Mouse (Mus musculus) thymus, adult 2 months (tissue): ENCODE results near the gene Ist1. TPM values are rescaled to one million over a fixed set of nuclear protein-coding genes. Genes with fewer than 3 reads are reported as not detected.

Source experiments
- DNase-seq: peaks from one replicate; pipeline ENCODE4 v3.0.0; 2021
- H3K27ac ChIP-seq: fragments of 200-500 bp; 2 replicates; pipeline ENCODE4 v1.5.1; 2012; ENCODE audit warnings: low read length, control low read depth; ENCODE audit not compliant: control insufficient read depth, insufficient read depth
- H3K27me3 ChIP-seq: fragments of 200-500 bp; 2 replicates; pipeline ENCODE4 v1.6.1; 2012; ENCODE audit warnings: mild to moderate bottlenecking, low read length, moderate library complexity, mixed read lengths; ENCODE audit not compliant: control insufficient read depth, insufficient read depth
- H3K36me3 ChIP-seq: fragments of 200-500 bp; 2 replicates; pipeline ENCODE4 v1.6.1; 2012; ENCODE audit warnings: mild to moderate bottlenecking, low read length, moderate library complexity; ENCODE audit not compliant: control insufficient read depth, insufficient read depth
- H3K4me1 ChIP-seq: fragments of 200-500 bp; replicated peaks from 2 replicates; pipeline ENCODE4 v1.6.1; 2012; ENCODE audit warnings: low read length; ENCODE audit not compliant: control insufficient read depth, insufficient read depth
- H3K4me3 ChIP-seq: fragments of 200-500 bp; 2 replicates; pipeline ENCODE4 v1.5.1; 2012; ENCODE audit warnings: mild to moderate bottlenecking, low read length, control low read depth, moderate library complexity; ENCODE audit not compliant: control insufficient read depth, insufficient read depth
- CTCF ChIP-seq: fragments of 200-500 bp; IDR thresholded peaks from 2 replicates; pipeline ENCODE4 v1.5.1; 2012; ENCODE audit warnings: mild to moderate bottlenecking, control low read depth, low read length, moderate library complexity, borderline replicate concordance; ENCODE audit not compliant: control insufficient read depth, poor library complexity, insufficient read depth; ENCODE audit errors: extremely low read depth
- POLR2A ChIP-seq: fragments of 200-500 bp; IDR thresholded peaks from 2 replicates; pipeline ENCODE4 v1.6.1; 2012; ENCODE audit warnings: mild to moderate bottlenecking, low read length, control low read depth, moderate library complexity; ENCODE audit not compliant: control insufficient read depth, poor library complexity, insufficient read depth; ENCODE audit errors: extremely low read depth
- WGBS: fragments of 180-500 bp; shearing (Covaris S2); methylation state at CpG from one replicate; pipeline ENCODE4 v1.1.7; 2018; 5-methylcytosine and 5-hydroxymethylcytosine counted together
- polyA plus RNA-seq: library from polyadenylated mRNA; depleted of rRNA; stranded (reverse); fragments of >200 nt; gene quantifications from 2 replicates; pipeline ENCODE4 v1.2.3, GENCODE M21; 2012

Ist1 gene
- polyA plus RNA-seq, 1 experiment: 67.8 TPM

GRCm38 (mm10) chr8:109666616-109667015, 26.4 kb downstream of the Ist1 start:
- no peak for DNase-seq
- Histone ChIP-seq H3K36me3 (peaks cover 12% of the 10 kb centered on the region), H3K4me3 (no peak overlapping the region), H3K4me1 (peaks cover 9% of the 10 kb centered on the region; the same call in 1 of the 2 replicates), H3K27me3 (no peaks in the 10 kb centered on the region), H3K27ac (no peak overlapping the region)
- WGBS: 93% methylated on average over 5 of the region's 5 CpGs
- TF ChIP-seq CTCF: no peak
- no peak for TF ChIP-seq POLR2A

DNA sequence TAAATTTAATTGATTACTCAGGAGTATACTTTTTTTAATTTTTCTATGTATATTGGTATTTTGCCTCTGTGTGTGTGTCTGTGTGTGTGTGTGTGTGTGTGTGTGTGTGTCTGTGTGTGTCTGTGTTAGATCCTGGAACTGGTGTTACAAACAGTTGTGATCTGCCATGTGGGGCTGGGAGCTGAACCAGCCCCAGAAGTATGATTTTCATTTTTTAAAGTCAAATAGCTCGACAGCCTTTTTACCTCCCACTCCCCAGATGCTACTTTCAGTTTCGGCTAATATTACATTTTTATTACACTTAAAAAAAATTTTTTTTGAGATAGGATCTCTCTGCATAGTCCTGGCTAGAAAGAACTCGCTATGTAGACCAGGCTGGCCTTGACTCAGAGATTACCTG, 30.7 kb downstream of the Ist1 start:
- WGBS: 82% methylated on average over 3 of the region's 3 CpGs

GRCm38 (mm10) chr8:109656860-109657259, 36.2 kb downstream of the Ist1 start:
- no peak overlapping the region for H3K27ac ChIP-seq
- no peaks in the 10 kb centered on the region for H3K27me3 ChIP-seq
- no peaks in the 10 kb centered on the region for H3K4me1 ChIP-seq
- DNase-seq: no peak
- no peak overlapping the region for H3K4me3 ChIP-seq
- TF ChIP-seq POLR2A (no peak), CTCF (no peak)
- H3K36me3 ChIP-seq: no peaks in the 10 kb centered on the region
- WGBS: 75% methylated on average over 3 of the region's 3 CpGs

More for the DNA sequence above, 30.7 kb downstream of the Ist1 start:
- H3K4me1 ChIP-seq: peaks cover 9% of the 10 kb centered on the region; the same call in 1 of the 2 replicates
- no peak overlapping the region for H3K27ac ChIP-seq
- TF ChIP-seq CTCF (no peak), POLR2A (no peak)
- no peaks in the 10 kb centered on the region for H3K27me3 ChIP-seq
- H3K4me3 ChIP-seq: no peak overlapping the region
- no peak for DNase-seq
- H3K36me3 ChIP-seq: no peaks in the 10 kb centered on the region

- no peak for TF ChIP-seq CTCF
- no peaks in the 10 kb centered on the region for H3K4me1 ChIP-seq
- WGBS: 81% methylated on average over 10 of the region's 10 CpGs
Observed at GRCm38 (mm10) chr8:109650801-109651200, 42.3 kb downstream of the Ist1 start.

GRCm38 (mm10) chr8:109648469-109648868, 44.6 kb downstream of the Ist1 start:
- no peak overlapping the region for H3K4me3 ChIP-seq
- H3K27me3 ChIP-seq: no peaks in the 10 kb centered on the region
- H3K27ac ChIP-seq: no peak overlapping the region
- no peaks in the 10 kb centered on the region for H3K36me3 ChIP-seq
- no peaks in the 10 kb centered on the region for H3K4me1 ChIP-seq
- TF ChIP-seq POLR2A (no peak), CTCF (no peak)
- no peak for DNase-seq
- 79% methylated on average over 7 of the region's 7 CpGs for WGBS

More at GRCm38 (mm10) chr8:109650801-109651200, 42.3 kb downstream of the Ist1 start:
- Histone ChIP-seq H3K27me3 (no peaks in the 10 kb centered on the region), H3K4me3 (no peak overlapping the region), H3K27ac (no peak overlapping the region), H3K36me3 (no peaks in the 10 kb centered on the region)
- no peak for DNase-seq

DNA sequence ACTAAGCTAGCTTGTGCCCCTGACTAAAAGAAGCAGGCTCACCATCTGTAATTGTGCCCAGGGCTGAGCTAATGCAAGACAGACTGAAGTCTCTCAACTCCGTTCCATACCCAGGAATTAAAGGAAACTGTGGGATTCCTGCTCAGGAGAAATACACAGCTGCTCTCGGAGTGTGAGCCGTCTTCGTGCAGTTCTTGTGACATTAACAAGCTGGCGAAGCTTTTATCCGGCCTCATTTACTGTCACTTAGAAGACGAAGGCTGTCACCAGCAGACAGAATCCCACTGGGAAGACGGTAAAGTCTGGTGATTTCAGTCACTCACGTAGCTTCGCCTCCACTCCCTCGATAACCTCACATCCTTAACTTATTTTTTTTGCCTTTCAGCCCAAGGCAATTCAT, 45.7 kb downstream of the Ist1 start:
- H3K4me3 ChIP-seq: no peak overlapping the region
- H3K4me1 ChIP-seq: no peaks in the 10 kb centered on the region
- no peaks in the 10 kb centered on the region for H3K36me3 ChIP-seq
- TF ChIP-seq POLR2A: no peak
- TF ChIP-seq CTCF: no peak
- no peak overlapping the region for H3K27ac ChIP-seq
- WGBS: 89% methylated on average over 11 of the region's 11 CpGs
- no peak for DNase-seq
- H3K27me3 ChIP-seq: no peaks in the 10 kb centered on the region

- no peak for DNase-seq
- Histone ChIP-seq H3K27me3 (no peaks in the 10 kb centered on the region), H3K4me1 (no peaks in the 10 kb centered on the region), H3K4me3 (no peak overlapping the region), H3K36me3 (no peaks in the 10 kb centered on the region), H3K27ac (no peak overlapping the region)
- TF ChIP-seq CTCF: no peak
- TF ChIP-seq POLR2A: no peak
- WGBS: 77% methylated on average over 5 of the region's 5 CpGs
Observed at GRCm38 (mm10) chr8:109641236-109641635, 51.8 kb downstream of the Ist1 start.
